Mouse (Mus musculus): ENCODE results near the gene Gm43720. TPM values are rescaled to one million over a fixed set of nuclear protein-coding genes. Genes with fewer than 3 reads are reported as not detected.
A peak's percentile ranks its signal among the peaks of the same experiment; 100 is the strongest.

Gene Gm43720
- total RNA-seq, 2 experiments from 2014 or later, result not detected

DNA sequence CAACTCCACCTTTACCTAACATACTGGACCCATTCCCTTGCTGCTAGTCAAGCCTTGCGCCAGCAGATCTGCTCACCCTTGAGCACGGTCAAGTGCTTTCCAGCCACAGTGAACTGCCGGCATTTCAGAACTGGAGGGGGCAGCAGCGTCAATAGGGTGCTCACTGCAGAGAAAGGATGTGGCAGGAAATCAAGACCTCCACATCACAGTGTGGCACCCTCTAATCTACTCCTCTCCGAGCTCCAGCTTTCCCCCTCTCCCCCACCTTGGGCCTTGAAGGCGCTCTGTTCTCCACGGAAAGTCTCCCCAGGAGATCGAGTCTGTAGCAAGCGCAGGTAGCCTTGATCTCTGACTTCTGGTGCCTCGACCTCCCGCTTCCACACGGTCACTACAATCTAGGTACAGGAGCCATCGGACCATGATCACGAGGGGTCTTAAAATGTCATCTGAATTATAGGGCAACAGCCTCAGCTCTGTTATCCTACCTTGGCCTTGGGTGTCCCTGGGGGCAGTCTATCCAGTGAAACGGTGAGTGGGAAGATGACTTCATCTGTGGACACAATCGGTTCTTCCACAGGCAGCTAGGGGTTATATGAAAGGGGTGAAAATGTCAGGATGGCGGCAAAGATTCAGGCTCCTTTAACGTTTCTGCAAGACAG, 17.0 kb downstream of the Gm43720 start:
- no peak for DNase-seq (ENCODE audit: low spot score in 2 of 2)

DNA sequence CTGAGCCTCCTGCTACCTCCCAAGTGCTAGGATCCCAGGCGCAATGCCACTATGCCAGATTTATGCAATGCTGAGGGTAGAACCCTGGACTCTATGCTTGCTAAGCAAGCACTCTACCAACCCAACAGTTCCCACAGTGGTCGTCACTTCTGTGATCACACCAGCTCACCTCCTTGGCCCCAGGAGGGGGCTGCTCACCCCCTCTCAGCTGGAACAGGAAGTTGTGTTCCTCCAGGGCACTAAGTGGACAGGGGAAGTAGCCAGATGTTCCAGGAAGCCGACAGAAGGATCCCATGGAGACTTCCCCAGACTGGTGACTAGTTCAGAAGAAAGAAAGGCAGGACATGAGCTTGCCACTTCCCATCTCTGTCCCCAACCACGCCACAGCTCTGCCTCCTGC, 17.8 kb downstream of the Gm43720 start:
- DNase-seq (ENCODE audit: low spot score in 2 of 2), result no peak

DNA sequence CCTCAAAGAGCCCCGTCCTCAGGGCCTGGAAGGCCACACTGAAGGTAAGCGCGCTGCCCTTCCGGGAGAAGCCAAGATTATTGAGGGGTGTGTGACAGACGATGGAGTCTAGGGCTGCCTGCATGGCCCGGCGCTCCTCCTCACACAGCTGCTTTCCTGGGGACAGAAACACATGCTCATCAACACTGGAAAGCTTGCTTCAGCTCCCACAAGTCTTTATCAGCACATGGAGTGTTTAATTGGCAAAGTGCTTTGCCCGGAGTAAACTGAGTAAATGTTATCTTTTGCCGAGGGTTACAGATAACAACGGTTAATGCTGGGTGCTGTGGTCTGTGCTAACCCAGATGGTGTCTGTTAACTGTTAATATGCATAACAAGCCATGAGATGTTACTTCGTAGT, 18.9 kb downstream of the Gm43720 start:
- DNase-seq (ENCODE audit: low spot score in 2 of 2), result no peak

DNA sequence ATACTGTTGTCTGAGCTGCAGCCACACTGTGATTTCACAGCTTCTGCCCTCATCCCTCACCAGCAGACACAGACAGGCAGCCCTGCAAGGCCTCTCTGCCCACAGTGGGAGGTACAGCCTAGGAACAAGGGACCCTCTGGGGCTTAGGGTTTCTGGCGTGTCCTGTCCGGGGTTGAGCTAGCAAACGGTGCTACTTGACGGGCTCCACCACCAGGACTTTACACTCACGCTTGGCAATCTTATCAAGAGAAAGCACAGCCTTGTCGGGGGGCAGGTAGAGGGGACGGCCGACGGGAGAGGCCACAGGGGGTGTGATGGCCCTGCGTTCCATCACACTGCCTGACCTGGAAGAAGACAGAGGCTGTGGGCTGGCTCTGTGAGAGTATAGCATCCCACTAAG, 19.7 kb downstream of the Gm43720 start:
- DNase-seq (ENCODE audit: low spot score in 2 of 2), result no peak

DNA sequence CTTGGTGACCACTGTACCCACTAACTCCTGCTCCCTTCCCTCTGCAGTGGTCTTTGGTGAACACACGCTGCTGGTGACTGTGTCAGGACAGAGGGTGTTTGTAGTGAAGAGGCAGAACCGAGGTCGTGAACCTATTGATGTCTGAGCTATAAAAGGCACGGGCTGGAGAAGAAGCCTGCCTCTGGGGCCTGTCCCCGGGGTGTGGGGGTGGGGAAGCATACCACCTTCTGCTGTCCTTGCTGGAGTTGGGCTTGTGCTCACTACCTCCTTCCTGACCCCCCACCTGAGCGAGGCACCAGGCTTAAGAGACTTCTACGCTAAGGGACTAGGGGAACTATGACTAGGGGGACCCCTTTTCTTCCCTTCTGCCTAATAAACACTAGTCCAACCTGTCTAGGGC, 20.8 kb downstream of the Gm43720 start:
- DNase-seq (ENCODE audit: low spot score in 2 of 2), result no peak

DNA sequence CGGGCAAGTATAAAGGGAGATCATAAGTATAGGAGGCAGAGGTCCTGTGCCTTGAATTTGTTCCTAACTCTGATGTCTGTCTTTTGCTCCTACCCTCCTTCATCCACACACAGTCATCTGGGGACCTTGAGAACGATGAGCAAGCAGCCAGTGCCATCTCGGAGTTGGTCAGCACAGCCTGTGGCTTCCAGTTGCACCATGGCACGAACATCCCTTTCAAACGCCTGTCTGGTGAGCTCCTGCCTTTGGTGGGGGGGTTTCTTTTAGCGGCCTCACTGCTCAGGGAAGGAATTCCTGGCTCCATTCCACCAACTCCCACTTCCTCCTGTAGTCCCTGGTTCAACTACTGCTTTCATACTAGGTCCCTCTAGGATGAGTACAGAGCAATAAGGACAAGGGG, 21.2 kb downstream of the Gm43720 start:
- no peak for DNase-seq (ENCODE audit: low spot score in 2 of 2)

DNA sequence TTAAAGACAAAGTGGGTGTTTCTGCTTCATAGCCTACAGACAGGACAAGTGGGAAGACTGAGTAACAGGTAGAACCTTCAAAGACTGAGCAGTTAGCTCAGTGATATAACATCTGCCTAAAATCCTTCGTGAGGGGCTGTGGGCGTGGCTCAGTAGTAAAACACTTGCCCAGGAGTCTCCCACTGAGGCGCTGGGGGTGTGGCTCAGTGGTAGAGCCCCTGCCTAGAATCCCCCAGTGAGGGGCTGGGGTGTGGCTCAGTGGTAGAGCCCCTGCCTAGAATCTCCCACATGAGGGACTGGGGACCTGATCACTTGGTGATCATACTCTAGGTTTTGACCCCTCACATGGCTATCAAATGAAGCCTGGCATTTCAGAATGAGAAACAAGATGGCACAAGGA, 21.7 kb downstream of the Gm43720 start:
- no peak for DNase-seq (ENCODE audit: low spot score in 2 of 2)

DNA sequence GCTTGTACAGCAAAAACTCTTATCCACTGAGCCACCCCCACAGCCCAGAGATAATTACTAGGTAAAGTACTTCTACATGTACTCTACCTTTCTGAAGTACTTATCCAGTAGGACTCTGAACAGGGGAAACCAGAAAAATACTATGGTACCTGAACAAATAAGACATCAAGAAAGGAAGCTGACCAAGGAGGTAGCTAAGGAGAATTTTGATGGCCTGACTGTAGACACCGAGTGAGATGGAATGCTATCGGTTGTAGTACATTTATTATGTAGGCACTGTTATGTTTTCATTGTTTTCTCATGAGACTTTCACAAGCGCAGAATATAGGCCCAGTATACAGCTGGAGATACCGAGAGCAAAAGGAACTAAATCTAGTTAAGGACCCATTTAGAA, 22.2 kb downstream of the Gm43720 start:
- no peak for DNase-seq (ENCODE audit: low spot score in 2 of 2)

DNA sequence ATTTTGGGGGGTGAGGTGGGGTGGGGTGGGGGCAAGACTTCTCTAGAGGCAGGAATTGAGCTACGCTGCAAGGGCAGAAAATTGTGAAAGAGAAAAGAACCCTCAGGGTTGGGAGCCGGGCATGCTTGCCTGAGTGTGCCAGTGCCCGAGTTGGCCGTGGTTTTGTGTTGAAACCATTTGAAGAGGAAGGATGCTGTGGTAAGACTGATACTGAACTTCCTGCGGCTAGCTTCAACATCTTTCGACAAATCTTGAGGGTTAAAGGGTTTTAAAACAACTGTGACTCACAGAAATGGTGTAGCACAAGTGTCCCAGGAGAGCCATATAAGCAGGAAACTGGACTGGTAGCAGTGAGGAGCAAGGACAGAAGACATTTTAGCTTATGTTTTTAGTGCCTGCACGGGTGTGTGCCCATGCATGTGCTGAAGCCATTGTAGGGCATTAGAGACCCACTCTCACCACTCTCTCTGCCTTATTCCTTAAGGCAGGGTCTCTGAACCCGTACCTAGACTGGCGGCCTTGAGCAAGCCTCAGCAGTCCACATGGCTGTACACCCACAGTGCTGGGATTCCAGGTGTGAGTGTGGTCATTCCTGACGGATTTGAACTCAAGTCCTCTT, 22.7 kb downstream of the Gm43720 start:
- no peak for DNase-seq (ENCODE audit: low spot score in 2 of 2)

DNA sequence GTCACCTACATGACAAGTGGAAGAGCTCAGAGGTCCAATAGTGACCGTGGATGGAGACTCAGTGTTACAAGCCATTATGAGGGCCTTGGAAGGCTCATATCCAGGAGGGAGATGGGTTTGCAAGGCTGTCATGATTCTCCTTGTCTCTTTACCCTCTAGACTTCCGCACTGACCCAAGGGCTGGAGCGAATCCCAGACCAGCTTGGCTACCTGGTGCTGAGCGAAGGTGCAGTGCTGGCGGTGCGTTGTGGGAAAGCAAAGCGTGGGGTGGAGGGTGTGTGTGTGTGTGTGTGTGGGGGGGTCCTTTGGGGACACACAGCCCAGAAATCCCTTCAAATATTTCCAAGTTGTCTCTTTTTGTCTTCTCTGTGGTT, 23.7 kb downstream of the Gm43720 start:
- no peak for DNase-seq (ENCODE audit: low spot score in 2 of 2)

DNA sequence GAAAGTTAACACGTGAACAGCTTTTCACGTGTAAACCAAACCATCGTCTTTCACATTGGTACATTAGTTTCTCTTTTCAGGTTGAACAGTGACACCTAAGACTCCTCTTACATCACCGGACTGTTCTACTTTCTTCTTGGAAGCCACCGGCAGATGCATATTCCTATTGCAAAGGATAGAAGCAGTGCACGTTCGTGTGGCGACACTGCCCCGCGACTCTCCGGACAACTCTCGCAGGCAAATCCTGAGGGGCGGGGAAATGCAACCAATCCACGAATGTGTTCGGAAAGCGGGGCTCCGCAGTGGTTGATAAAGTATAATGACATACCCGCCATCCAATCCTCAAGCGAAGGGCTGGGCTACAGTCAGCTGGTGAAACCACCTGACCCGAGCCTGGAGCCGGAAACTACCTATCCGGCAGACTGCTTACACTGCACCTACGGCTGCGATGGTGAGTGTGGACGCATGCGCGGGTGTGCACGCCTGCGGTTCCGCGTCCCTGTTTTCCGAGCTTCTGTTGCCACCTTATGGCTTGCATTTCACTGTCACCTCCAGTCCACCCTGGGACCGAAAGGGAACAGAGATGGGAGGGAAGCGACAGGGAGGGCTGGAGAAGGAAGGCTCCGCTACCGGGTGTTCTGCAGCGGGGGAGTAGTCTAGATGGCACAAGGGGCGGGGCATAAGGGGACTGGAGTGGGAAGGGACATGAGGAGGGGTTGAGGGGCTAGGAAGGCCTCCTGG, 24.2 kb downstream of the Gm43720 start, which contains the start of gene Lamtor4:
Lamtor4 (plus strand) TSS at position 130 of the 741 bp plus-strand sequence.
- peak; percentile 75 to 85 for DNase-seq (ENCODE audit: low spot score in 2 of 2)

DNA sequence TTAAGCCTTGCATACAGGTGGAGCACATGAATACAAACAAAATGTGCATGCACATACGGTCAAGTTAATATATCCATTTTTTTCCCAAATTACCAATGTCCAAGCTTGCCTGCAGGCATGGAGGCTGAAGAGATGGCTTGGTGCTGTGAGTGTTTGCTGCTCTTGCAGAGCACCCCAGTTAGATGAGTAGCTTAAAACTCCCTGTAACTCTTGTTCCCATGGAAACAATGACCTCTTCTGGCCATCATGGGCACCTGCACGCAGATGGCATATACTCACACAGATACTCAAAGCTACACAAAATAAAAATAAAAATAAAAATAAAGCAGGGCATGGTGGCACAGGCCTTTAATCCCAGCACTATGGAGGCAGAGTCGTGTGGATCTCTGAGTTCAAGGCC, 26.7 kb downstream of the Gm43720 start:
- DNase-seq (ENCODE audit: low spot score in 2 of 2), result no peak

DNA sequence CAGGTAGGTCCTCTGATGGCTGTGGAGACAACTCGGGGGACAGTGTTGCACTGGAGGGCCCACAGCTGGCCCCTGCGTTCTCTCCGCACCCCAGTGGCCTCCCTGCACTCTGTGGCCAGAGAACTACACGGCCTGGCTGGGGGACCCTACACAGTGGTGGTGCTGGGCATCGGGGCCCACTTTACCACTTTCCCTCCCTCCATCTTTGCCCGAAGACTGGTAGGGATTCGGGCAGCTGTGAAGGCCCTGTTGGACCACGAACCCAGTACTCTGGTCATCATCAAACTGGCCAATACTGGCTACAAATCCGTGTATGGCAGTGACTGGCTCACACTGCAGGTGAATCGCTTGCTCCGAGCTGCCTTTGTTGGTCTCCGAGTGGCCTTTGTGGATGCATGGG, 28.6 kb downstream of the Gm43720 start:
- DNase-seq (ENCODE audit: low spot score in 2 of 2), result no peak

DNA sequence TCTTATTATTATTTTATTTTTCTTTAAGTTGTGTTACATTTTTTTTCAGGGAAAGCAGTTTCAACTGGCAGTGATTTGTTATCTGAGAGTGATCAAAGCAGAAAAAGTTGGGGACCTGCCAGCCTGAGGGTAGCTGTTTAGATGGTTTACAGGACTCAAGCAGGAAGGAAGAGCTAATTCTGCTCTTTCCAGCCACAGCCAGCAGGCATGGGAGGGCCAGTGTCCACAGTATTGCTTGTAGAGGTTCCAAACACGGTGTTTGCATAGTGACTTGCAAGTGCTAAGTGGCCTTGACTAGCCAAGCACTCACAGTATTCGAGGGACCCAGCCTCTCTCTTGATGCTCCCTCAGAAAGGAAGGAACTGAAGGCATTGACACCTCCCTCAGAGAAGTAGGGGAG, 38.2 kb downstream of the Gm43720 start:
- DNase-seq (ENCODE audit: low spot score in 2 of 2), result no peak

DNA sequence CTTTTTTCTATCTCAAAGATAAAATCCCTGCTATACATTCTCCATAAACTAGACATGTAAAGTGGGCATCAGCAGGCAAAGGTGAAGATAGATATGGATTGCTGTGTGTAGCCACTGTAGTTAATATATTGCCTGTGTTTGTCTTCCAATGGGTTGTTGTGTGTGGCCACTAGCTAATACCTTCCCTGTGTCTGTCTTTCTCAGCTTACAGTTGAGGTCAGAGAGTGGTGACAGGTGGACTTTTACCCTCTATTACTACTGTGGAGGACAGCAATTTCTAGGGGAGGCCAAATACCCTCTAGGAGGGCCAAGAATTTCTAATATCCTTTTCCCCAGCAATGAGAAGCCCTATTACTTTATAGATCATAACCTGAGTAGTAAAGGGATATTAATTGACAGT, 45.5 kb downstream of the Gm43720 start:
- no peak for DNase-seq (ENCODE audit: low spot score in 2 of 2)

DNA sequence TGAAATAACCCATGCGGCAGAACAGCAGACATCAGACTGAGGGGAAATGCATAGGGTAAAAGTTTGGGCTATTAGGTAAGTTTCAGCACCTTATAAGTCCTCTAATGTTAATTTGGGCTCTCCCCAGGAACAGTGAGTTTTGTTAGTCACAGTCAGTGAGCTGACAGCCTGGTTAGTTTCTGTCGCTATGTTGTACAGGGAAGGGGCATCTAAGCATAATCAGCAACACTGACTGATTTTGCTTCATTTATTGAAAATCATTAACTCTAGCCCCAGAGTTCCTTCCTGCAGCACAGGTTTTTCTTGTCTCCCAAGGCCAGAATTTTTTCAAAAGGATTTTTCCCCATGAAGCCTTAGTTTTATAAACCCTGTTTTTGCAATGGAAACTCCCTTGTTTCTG, 46.0 kb downstream of the Gm43720 start:
- no peak for DNase-seq (ENCODE audit: low spot score in 2 of 2)

DNA sequence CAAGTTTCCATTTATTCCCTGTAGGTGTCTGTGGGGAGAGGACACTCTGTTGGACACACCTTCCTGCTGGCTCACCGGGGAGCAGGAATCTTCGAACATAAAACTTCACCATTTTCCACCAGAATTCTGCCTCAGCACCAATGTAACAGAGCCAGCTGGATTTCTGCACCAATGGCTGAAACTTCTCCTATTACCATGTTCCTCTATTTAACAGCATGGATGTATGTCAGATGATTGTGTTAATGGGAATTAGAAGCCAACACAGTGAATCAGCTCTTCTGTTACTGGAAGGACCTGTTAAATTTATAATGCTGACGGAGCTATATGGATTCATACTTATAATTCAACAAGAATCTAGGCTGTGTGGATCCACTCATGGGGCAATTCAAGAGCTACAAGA, 50.2 kb downstream of the Gm43720 start:
- DNase-seq (ENCODE audit: low spot score in 2 of 2), result no peak

DNA sequence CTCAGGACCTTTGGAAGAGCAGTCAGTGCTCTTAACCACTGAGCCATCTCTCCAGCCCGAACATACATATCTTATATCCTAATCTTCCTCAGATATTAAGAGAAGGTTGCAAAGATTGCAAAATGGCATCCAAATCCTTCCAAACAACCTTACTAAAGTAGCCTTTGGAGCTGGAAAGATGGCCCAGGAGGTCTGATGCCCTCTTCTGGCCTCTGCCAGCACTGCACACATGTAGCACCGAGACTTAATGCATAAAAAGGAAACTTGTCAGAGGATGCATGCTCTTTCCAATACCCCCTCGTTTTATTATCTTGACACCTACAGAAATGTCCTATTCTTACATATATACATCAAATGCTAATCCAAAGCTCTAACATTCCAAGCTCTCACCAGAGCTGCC, 51.7 kb downstream of the Gm43720 start:
- no peak for DNase-seq (ENCODE audit: low spot score in 2 of 2)

DNA sequence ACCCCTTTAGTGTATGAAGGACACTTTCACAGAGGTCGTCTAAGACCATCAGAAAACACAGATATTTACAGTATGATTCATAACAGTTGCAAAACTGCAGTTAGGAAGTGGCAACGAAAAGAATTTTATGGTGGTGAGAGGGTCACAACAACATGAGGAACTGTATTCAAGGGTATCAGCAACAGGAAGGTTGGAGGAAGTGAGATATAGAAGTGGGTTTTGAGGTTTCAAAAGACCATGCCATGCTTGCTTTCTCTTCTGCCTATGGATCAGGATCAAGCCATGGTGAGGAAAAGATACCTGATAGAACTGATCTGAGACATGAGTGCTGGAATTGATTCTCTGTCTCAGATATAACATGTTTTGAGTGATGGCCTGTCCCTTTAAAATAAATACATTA, 52.4 kb downstream of the Gm43720 start:
- DNase-seq (ENCODE audit: low spot score in 2 of 2), result no peak

DNA sequence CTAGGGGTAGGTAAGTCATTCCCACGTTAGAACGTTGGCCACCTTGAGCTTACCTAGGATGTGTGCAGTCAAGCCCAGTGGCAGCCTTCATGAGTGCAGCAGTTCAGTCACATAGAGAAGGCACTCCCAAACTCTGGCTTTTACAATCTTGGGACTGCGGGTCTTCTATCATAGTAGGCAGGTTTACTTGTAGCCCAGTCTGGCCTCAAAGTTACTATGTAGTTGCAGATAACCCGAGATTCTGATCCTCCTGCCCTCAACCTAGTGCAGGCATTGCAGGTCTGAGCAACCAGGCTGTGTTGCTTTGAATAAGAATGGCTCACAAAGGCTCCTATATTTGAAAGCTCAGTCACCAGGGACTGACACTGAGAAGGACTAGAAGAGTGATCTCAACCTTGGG, 53.3 kb downstream of the Gm43720 start:
- no peak for DNase-seq (ENCODE audit: low spot score in 2 of 2)

DNA sequence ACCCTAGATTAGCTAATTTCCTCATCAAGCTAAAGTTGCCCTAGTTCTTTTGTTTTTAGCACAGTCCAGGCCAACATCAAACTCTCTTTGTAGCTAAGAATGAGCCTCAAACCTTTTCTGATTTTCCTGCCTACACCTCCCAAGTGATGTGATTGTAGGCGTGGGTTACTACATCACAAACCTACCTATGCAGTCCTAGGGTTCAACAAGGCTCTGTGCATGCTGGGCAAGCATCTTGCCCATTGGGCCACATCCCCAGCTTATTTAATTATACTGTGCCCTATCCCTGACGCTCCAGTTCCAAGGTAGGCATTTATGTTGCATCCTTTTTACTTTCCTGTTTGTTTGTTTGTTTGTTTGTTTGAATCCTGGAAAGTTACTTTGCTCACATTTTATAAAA, 54.1 kb downstream of the Gm43720 start, which contains the start of gene Nxpe5:
Nxpe5 (plus strand) TSS at position 199 of the 400 bp plus-strand sequence.
- DNase-seq (ENCODE audit: low spot score in 2 of 2), result no peak

DNA sequence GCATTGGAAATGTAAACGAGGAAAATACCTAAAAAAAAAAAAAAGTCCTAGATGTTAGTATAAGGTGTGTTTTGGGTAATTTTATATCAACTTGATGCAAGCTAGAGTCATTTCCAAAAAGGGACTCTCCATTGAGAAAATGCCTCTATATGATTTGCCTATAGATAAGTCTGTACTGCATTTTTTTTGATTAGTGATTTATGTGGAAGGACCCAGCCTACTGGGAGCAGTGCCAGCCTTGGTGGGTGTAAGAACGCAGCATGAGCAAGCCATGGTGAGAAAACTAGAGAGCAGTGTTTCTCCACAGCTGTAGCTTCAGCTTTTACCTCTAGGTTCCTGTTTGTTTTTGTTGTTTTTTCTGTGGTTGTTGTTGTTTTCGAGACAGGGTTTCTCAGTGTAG, 56.5 kb downstream of the Gm43720 start:
- no peak for DNase-seq (ENCODE audit: low spot score in 2 of 2)

DNA sequence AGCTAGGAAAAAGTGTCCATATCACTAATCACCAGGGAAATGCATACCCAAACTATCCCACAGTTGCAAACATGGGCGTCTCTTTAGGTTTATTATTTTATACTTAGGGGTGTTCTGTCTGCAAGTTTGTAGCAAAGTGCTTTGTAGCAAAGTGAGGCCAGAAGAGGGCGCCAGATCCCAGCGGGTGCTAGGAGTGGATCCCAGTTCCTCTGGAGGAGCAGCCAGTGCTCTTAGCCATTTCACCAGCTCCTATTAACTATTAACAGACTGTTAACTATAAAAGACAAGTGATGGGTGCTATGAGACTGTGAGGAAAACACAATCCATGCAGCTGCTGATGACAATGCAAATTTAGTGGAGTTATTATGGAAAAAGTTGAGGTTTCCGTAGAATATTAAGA, 57.6 kb downstream of the Gm43720 start:
- DNase-seq (ENCODE audit: low spot score in 2 of 2), result peak; percentile 79 to 82
